Mouse (Mus musculus): Measurements from ENCODE around the gene Mok. TPM values are rescaled to one million over a fixed set of nuclear protein-coding genes. Genes with fewer than 3 reads are reported as not detected.

Gene Mok
- polyA plus RNA-seq, 2 experiments: 4.5 to 5.4 TPM

- no peak overlapping the region for H3K27ac ChIP-seq (replicated peaks; ENCODE audit: low read depth, low read length)
- TF ChIP-seq POLR2A (IDR thresholded peaks at IDR 0.05; ENCODE audit: borderline replicate concordance, extremely low read depth, insufficient read depth, insufficient read length): no peak
- no peaks in the 10 kb centered on the region for H3K9me3 ChIP-seq (ENCODE audit: control insufficient read depth, low read length)
- peaks cover 35% of the 10 kb centered on the region for H3K36me3 ChIP-seq (ENCODE audit: control insufficient read depth, insufficient read depth, low read length)
- H3K4me2 ChIP-seq (replicated peaks; ENCODE audit: low read depth, low read length, severe bottlenecking): no peak overlapping the region
- DNase-seq (ENCODE audit: low spot score) (no peak), ATAC-seq (ENCODE audit: low FRiP score, low read depth) (no peak)
- H3K4me3 ChIP-seq (replicated peaks; ENCODE audit: low read length): no peak overlapping the region
- H3K9ac ChIP-seq (ENCODE audit: low read depth, low read length, severe bottlenecking): no peak overlapping the region
- no peaks in the 10 kb centered on the region for H3K4me1 ChIP-seq (ENCODE audit: control insufficient read depth, insufficient read depth, low read length)
- WGBS: 83% methylated on average over 5 of the region's 5 CpGs
- no peaks in the 10 kb centered on the region for H3K27me3 ChIP-seq (ENCODE audit: control insufficient read depth, insufficient read depth, low read length)
Measured at GRCm38 (mm10) chr12:110777853-110778252, 62.9 kb downstream of the Mok start.

GRCm38 (mm10) chr12:110775628-110776426, 64.9 kb downstream of the Mok start:
- no peak overlapping the region for H3K4me2 ChIP-seq (replicated peaks; ENCODE audit: low read depth, low read length, severe bottlenecking)
- DNase-seq (ENCODE audit: low spot score): no peak
- no peak for ATAC-seq (ENCODE audit: low FRiP score, low read depth)
- H3K9ac ChIP-seq (ENCODE audit: low read depth, low read length, severe bottlenecking): no peak overlapping the region
- no peaks in the 10 kb centered on the region for H3K4me1 ChIP-seq (ENCODE audit: control insufficient read depth, insufficient read depth, low read length)
- H3K4me3 ChIP-seq (replicated peaks; ENCODE audit: low read length): no peak overlapping the region
- TF ChIP-seq POLR2A (IDR thresholded peaks at IDR 0.05; ENCODE audit: borderline replicate concordance, extremely low read depth, insufficient read depth, insufficient read length): no peak
- 57% methylated on average over 5 of the region's 5 CpGs for WGBS
- H3K9me3 ChIP-seq (ENCODE audit: control insufficient read depth, low read length): no peaks in the 10 kb centered on the region
- H3K27ac ChIP-seq (replicated peaks; ENCODE audit: low read depth, low read length): no peak overlapping the region
- H3K36me3 ChIP-seq (ENCODE audit: control insufficient read depth, insufficient read depth, low read length): peaks cover 21% of the 10 kb centered on the region
- H3K27me3 ChIP-seq (ENCODE audit: control insufficient read depth, insufficient read depth, low read length): no peaks in the 10 kb centered on the region

- 91% methylated on average over 6 of the region's 6 CpGs for WGBS
- Histone ChIP-seq H3K4me1 (ENCODE audit: control insufficient read depth, insufficient read depth, low read length) (no peaks in the 10 kb centered on the region), H3K4me2 (replicated peaks; ENCODE audit: low read depth, low read length, severe bottlenecking) (no peak overlapping the region), H3K27me3 (ENCODE audit: control insufficient read depth, insufficient read depth, low read length) (no peaks in the 10 kb centered on the region), H3K4me3 (replicated peaks; ENCODE audit: low read length) (no peak overlapping the region), H3K27ac (replicated peaks; ENCODE audit: low read depth, low read length) (no peak overlapping the region), H3K36me3 (ENCODE audit: control insufficient read depth, insufficient read depth, low read length) (no peaks in the 10 kb centered on the region; the same call in 1 of the 2 replicates), H3K9me3 (ENCODE audit: control insufficient read depth, low read length) (no peaks in the 10 kb centered on the region), H3K9ac (ENCODE audit: low read depth, low read length, severe bottlenecking) (no peak overlapping the region)
- ATAC-seq (ENCODE audit: low FRiP score, low read depth): no peak
- DNase-seq (ENCODE audit: low spot score): no peak
- no peak for TF ChIP-seq POLR2A (IDR thresholded peaks at IDR 0.05; ENCODE audit: borderline replicate concordance, extremely low read depth, insufficient read depth, insufficient read length)
Measured at GRCm38 (mm10) chr12:110771961-110772360, 68.8 kb downstream of the Mok start.

- Histone ChIP-seq H3K27ac (replicated peaks; ENCODE audit: low read depth, low read length) (no peak overlapping the region), H3K9me3 (ENCODE audit: control insufficient read depth, low read length) (no peaks in the 10 kb centered on the region), H3K4me3 (replicated peaks; ENCODE audit: low read length) (no peak overlapping the region), H3K36me3 (ENCODE audit: control insufficient read depth, insufficient read depth, low read length) (no peaks in the 10 kb centered on the region; the same call in 1 of the 2 replicates), H3K9ac (ENCODE audit: low read depth, low read length, severe bottlenecking) (no peak overlapping the region), H3K27me3 (ENCODE audit: control insufficient read depth, insufficient read depth, low read length) (no peaks in the 10 kb centered on the region), H3K4me1 (ENCODE audit: control insufficient read depth, insufficient read depth, low read length) (no peaks in the 10 kb centered on the region), H3K4me2 (replicated peaks; ENCODE audit: low read depth, low read length, severe bottlenecking) (no peak overlapping the region)
- no peak for TF ChIP-seq POLR2A (IDR thresholded peaks at IDR 0.05; ENCODE audit: borderline replicate concordance, extremely low read depth, insufficient read depth, insufficient read length)
- ATAC-seq (ENCODE audit: low FRiP score, low read depth) (no peak), DNase-seq (ENCODE audit: low spot score) (no peak)
- 91% methylated on average over 10 of the region's 10 CpGs for WGBS
Measured at GRCm38 (mm10) chr12:110770479-110771247, 70.1 kb downstream of the Mok start.

GRCm38 (mm10) chr12:110769660-110770297, 71.0 kb downstream of the Mok start:
- Histone ChIP-seq H3K4me1 (ENCODE audit: control insufficient read depth, insufficient read depth, low read length) (no peaks in the 10 kb centered on the region), H3K27ac (replicated peaks; ENCODE audit: low read depth, low read length) (no peak overlapping the region), H3K9ac (ENCODE audit: low read depth, low read length, severe bottlenecking) (no peak overlapping the region), H3K4me2 (replicated peaks; ENCODE audit: low read depth, low read length, severe bottlenecking) (no peak overlapping the region), H3K27me3 (ENCODE audit: control insufficient read depth, insufficient read depth, low read length) (no peaks in the 10 kb centered on the region), H3K9me3 (ENCODE audit: control insufficient read depth, low read length) (no peaks in the 10 kb centered on the region), H3K36me3 (ENCODE audit: control insufficient read depth, insufficient read depth, low read length) (no peaks in the 10 kb centered on the region; the same call in 1 of the 2 replicates), H3K4me3 (replicated peaks; ENCODE audit: low read length) (no peak overlapping the region)
- ATAC-seq (ENCODE audit: low FRiP score, low read depth) (no peak), DNase-seq (ENCODE audit: low spot score) (no peak)
- TF ChIP-seq POLR2A (IDR thresholded peaks at IDR 0.05; ENCODE audit: borderline replicate concordance, extremely low read depth, insufficient read depth, insufficient read length): no peak
- WGBS: 50% methylated on average over 6 of the region's 6 CpGs
